Comparison of ENCODE assay signal across 8 mouse cellular contexts in the genomic region with DNA sequence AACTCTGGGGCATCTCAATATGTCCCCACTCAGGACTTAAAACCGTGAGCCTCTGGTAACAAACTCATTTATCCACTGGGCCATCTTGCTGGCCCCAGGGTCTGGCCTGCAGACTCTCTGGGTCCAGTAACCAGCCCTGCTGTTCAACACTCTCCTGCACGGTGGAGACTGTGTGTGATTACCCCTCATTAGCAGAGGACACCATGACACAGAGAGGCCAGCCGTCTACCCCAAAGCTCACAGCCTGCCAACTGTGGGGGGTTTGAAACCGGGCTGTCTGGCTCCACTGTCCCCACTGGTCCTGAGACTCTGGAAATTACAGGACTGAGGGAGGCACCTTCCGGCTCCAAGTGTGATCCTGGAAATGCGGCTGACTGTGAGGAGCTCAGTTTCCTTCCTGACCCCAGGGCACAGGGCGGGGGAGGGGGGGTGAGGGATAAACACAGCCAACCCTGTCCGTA. TPM values are rescaled to one million over a fixed set of nuclear protein-coding genes. Genes with fewer than 3 reads are reported as not detected.
A peak's percentile ranks its signal among the peaks of the same experiment; 100 is the strongest.
DNase-seq lines count a peak whose midpoint lies in the region; ATAC-seq lines count a peak whose summit lies in the region.

No protein-coding gene starts in this region.

- ATAC-seq in heart, embryonic 13.5 days (ENCODE audit: extremely low read depth, insufficient number of reproducible peaks, low FRiP score, low TSS enrichment) = no peak
- ATAC-seq in midbrain, embryonic 15.5 days (replicated peaks) = no peak
- ATAC-seq in erythroid progenitor cell, adult 5-6 weeks (replicated peaks; ENCODE audit: low FRiP score, poor library complexity, severe bottlenecking) = no peak

- H3K4me3 ChIP-seq in heart, embryonic 13.5 days = peak overlapping the region; percentile 89
- peak overlapping the region; percentile 76 for H3K4me3 ChIP-seq in midbrain, embryonic 15.5 days

- WGBS in heart, embryonic 13.5 days = 20% methylated on average over 8 of the region's 8 CpGs
- 47% methylated on average over 8 of the region's 8 CpGs for WGBS in midbrain, embryonic 15.5 days

- H3K27me3 ChIP-seq in heart, embryonic 13.5 days (replicated peaks) = no peaks in the 10 kb centered on the region
- H3K27me3 ChIP-seq in midbrain, embryonic 15.5 days (replicated peaks) = no peaks in the 10 kb centered on the region

- peak overlapping the region; percentile 92 for H3K4me2 ChIP-seq in heart, embryonic 13.5 days
- H3K4me2 ChIP-seq in midbrain, embryonic 15.5 days = peak overlapping the region; percentile 75

- intact Hi-C loops in heart, postnatal 25 days (cut with DNase I) = loop anchor here (2.0 kb wide), 1 partner anchor 30 kb away; no protein-coding TSS in a partner anchor

- peaks cover 28% of the 10 kb centered on the region for H3K36me3 ChIP-seq in heart, embryonic 13.5 days
- H3K36me3 ChIP-seq in midbrain, embryonic 15.5 days (replicated peaks) = no peaks in the 10 kb centered on the region

- H3K9ac ChIP-seq in heart, embryonic 13.5 days = peak overlapping the region; percentile 92
- no peak overlapping the region for H3K9ac ChIP-seq in midbrain, embryonic 15.5 days

- DNase-seq in heart, adult 18-20 months = peak; percentile 55 to 73
- DNase-seq in heart, postnatal 25 days (ENCODE audit: low spot score) = no peak
- DNase-seq in kidney, postnatal 25 days = peak; percentile 59 to 78
- DNase-seq in urinary bladder, postnatal 4 days (ENCODE audit: low spot score in 2 of 2) = no peak
- no peak for DNase-seq in cerebellum, adult 11-12 months

- peak overlapping the region; percentile 91 for H3K27ac ChIP-seq in heart, embryonic 13.5 days (replicated peaks)
- no peak overlapping the region for H3K27ac ChIP-seq in midbrain, embryonic 15.5 days

- no peaks in the 10 kb centered on the region for H3K9me3 ChIP-seq in heart, embryonic 13.5 days
- no peaks in the 10 kb centered on the region for H3K9me3 ChIP-seq in midbrain, embryonic 15.5 days

- peaks cover 42% of the 10 kb centered on the region for H3K4me1 ChIP-seq in heart, embryonic 13.5 days
- H3K4me1 ChIP-seq in midbrain, embryonic 15.5 days = peaks cover 35% of the 10 kb centered on the region

RNA-seq across cellular contexts. Expression of a gene that starts 2.0 kb away (rescaled TPM):
- 100 to 1,000 TPM; 174 to 192 TPM for total RNA-seq in heart, adult 18-20 months (2021)
- 100 to 1,000 TPM; 191 to 222 TPM for total RNA-seq in heart, postnatal 25 days (2021)
- 21.8 and 23.1 TPM in 2 replicates for polyA plus RNA-seq in heart, embryonic 13.5 days (2015; fragmentation: Nextera tagmentation; extraction: Ambion mirVana)
- 11.8 and 14.3 TPM in 2 replicates for polyA plus RNA-seq in midbrain, embryonic 15.5 days (2015; fragmentation: Nextera tagmentation; extraction: Ambion mirVana)
- total RNA-seq in erythroid progenitor cell, adult 5-6 weeks (2015; ENCODE audit: low replicate concordance) = not detected in 2 replicates
- not detected in 2 replicates for total RNA-seq in erythroid progenitor cell, adult 5-6 weeks (2017; ENCODE audit: low replicate concordance)

RNA-seq across cellular contexts. Expression of a gene that starts 11.3 kb away (rescaled TPM):
- 100 to 1,000 TPM; 173 to 185 TPM for total RNA-seq in heart, adult 18-20 months (2021)
- total RNA-seq in heart, postnatal 25 days (2021) = 100 to 1,000 TPM; 165 to 178 TPM
- polyA plus RNA-seq in heart, embryonic 13.5 days (2015; fragmentation: Nextera tagmentation; extraction: Ambion mirVana) = 396 and 446 TPM in 2 replicates
- polyA plus RNA-seq in midbrain, embryonic 15.5 days (2015; fragmentation: Nextera tagmentation; extraction: Ambion mirVana) = 321 and 332 TPM in 2 replicates
- total RNA-seq in erythroid progenitor cell, adult 5-6 weeks (2015; ENCODE audit: low replicate concordance) = 454 and 638 TPM in 2 replicates
- total RNA-seq in erythroid progenitor cell, adult 5-6 weeks (2017; ENCODE audit: low replicate concordance) = 524 and 584 TPM in 2 replicates

RNA-seq across cellular contexts. Expression of a gene that starts 23.4 kb away (rescaled TPM):
- total RNA-seq in heart, adult 18-20 months (2021) = 1 to 10 TPM; 4.8 to 5.2 TPM
- total RNA-seq in heart, postnatal 25 days (2021) = 1 to 10 TPM; 5.4 to 6.0 TPM
- 8.7 and 8.8 TPM in 2 replicates for polyA plus RNA-seq in heart, embryonic 13.5 days (2015; fragmentation: Nextera tagmentation; extraction: Ambion mirVana)
- polyA plus RNA-seq in midbrain, embryonic 15.5 days (2015; fragmentation: Nextera tagmentation; extraction: Ambion mirVana) = 26.7 and 30.5 TPM in 2 replicates
- total RNA-seq in erythroid progenitor cell, adult 5-6 weeks (2015; ENCODE audit: low replicate concordance) = 5.8 and 9.6 TPM in 2 replicates
- 5.0 and 10.5 TPM in 2 replicates for total RNA-seq in erythroid progenitor cell, adult 5-6 weeks (2017; ENCODE audit: low replicate concordance)

RNA-seq across cellular contexts. Expression of a gene that starts 46.3 kb away (rescaled TPM):
- 10 to 100 TPM; 14.0 to 14.2 TPM for total RNA-seq in heart, adult 18-20 months (2021)
- 10 to 100 TPM; 10.0 to 12.7 TPM for total RNA-seq in heart, postnatal 25 days (2021)
- 22.9 and 23.9 TPM in 2 replicates for polyA plus RNA-seq in heart, embryonic 13.5 days (2015; fragmentation: Nextera tagmentation; extraction: Ambion mirVana)
- 18.9 and 19.1 TPM in 2 replicates for polyA plus RNA-seq in midbrain, embryonic 15.5 days (2015; fragmentation: Nextera tagmentation; extraction: Ambion mirVana)
- 1.7 and 7.9 TPM in 2 replicates for total RNA-seq in erythroid progenitor cell, adult 5-6 weeks (2015; ENCODE audit: low replicate concordance)
- 9.0 TPM in 1 of 2 replicates, not detected in the other for total RNA-seq in erythroid progenitor cell, adult 5-6 weeks (2017; ENCODE audit: low replicate concordance)

RNA-seq across cellular contexts. Expression of a gene that starts 49.7 kb away (rescaled TPM):
- total RNA-seq in heart, adult 18-20 months (2021) = 10 to 100 TPM; 26.7 to 26.8 TPM
- 10 to 100 TPM; 27.8 to 33.3 TPM for total RNA-seq in heart, postnatal 25 days (2021)
- polyA plus RNA-seq in heart, embryonic 13.5 days (2015; fragmentation: Nextera tagmentation; extraction: Ambion mirVana) = 60.8 and 62.0 TPM in 2 replicates
- 62.6 and 63.4 TPM in 2 replicates for polyA plus RNA-seq in midbrain, embryonic 15.5 days (2015; fragmentation: Nextera tagmentation; extraction: Ambion mirVana)
- total RNA-seq in erythroid progenitor cell, adult 5-6 weeks (2015; ENCODE audit: low replicate concordance) = 17.7 and 21.0 TPM in 2 replicates
- total RNA-seq in erythroid progenitor cell, adult 5-6 weeks (2017; ENCODE audit: low replicate concordance) = 7.8 and 15.2 TPM in 2 replicates

Comparison
In these comparisons a context has a peak if more than half of its experiments do, and no peak if none do; other contexts are left out.
1. DNase-seq: peak in heart, adult 18-20 months (2 of 2) and kidney, postnatal 25 days (2 of 2); none in heart, postnatal 25 days (single experiment), urinary bladder, postnatal 4 days (0 of 2) and cerebellum, adult 11-12 months (single experiment).
2. RNA of a gene that starts 2.0 kb away (total RNA-seq): 191 to 222 TPM in heart, postnatal 25 days and 174 to 192 TPM in heart, adult 18-20 months; not detected in erythroid progenitor cell, adult 5-6 weeks; every median in the first group is over 100 times any median in the second.